Mouse (Mus musculus) heart, postnatal 14 days (tissue): ENCODE data around the gene Efcab11. TPM values are rescaled to one million over a fixed set of nuclear protein-coding genes. Genes with fewer than 3 reads are reported as not detected.

Source experiments
- DNase-seq, 2 experiments: peaks; one replicate each; pipeline ENCODE4 v3.0.0; 2021 to 2022
- intact Hi-C: fragments of 180-260 bp; cut with DNase I; formaldehyde crosslinking; loops from one replicate; pipeline ENCODE4 v1.15.1; 2025
- total RNA-seq, 2 experiments: library from RNA; stranded (reverse); gene quantifications; 2 replicates each; pipeline ENCODE4 v1.2.3; 2021

Gene Efcab11
- total RNA-seq, 2 experiments from 2014 or later, result 0.62 to 0.90 TPM

DNA sequence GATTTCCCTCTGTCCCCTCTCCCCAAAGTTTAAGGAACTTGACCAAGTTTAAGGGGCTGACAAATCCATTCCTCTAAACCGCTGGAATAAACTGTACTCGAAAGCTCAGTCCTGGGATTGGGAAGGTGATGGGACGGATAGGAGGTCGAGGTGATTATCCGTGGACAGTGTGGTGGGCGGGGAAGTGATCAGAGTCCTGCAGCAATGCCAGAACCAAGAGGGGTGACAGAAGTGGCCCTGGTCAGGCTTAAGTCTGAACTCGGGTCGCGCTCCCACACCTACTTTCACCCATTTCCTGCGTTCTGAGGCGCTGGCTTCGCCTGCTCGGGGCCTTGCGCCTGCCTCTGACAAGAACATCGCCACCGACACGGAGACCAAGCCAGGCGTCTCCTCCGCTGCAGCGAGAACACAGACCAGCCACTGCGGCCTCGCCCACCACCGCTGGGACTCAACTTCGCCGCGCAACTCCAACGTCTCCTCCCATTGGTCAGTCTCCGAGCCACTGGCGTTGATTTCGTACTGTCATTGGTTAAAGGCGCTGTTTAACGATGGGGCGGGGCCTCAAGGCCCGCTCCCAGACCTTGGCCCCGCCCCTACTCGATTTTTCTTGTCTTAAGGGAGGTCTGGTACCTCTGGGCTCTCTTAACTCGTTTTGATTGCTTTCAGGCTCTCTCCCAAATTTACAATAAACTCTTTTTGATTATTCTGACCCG, 1.1 kb downstream of the Efcab11 start:
- intact Hi-C loops, result loop anchor here (5.0 kb wide), 1 partner anchor 321 kb away; the partner anchor contains the start of gene Foxn3
- DNase-seq, result peak; percentile 86 to 90

DNA sequence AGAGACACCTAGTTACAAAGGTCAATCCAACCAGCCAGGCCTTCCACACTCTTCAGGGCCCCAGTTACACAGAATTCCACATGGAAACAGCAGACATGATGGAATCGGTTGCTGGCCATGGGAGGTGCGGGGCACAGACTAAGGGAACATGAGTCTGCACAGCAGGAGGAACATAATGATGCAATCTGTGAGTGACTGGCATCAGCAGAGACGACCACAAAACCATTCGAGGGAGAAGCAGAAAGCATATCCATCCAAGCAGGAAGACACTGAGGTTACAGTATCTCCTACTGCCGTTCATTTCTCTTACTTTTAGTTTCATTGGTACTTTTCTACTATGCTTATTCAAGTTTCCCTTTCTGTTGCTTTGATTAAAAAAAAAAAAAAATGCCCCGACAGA, 9.6 kb downstream of the Efcab11 start:
- DNase-seq, result no peak
- intact Hi-C loops, result no loop called here

DNA sequence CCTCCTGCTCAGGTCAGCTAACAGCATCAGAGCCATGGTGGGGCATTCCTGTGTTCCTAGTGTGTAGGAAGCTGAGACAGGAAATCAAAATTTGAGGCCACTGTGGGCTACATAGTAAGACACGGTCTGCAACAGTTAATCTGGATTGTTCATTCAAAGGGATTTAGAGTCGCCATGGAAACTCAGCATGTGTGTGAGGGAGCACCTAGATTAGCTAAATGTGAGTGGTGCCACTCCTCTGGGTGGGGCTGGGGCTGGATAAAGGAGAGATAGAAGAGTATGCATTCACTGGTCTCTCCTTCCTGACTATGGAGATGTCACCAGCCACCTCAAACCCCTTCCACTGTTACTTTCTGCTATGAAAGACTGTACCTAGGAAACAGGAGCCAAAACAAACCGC, 10.8 kb downstream of the Efcab11 start:
- intact Hi-C loops, result no loop called here
- no peak for DNase-seq

DNA sequence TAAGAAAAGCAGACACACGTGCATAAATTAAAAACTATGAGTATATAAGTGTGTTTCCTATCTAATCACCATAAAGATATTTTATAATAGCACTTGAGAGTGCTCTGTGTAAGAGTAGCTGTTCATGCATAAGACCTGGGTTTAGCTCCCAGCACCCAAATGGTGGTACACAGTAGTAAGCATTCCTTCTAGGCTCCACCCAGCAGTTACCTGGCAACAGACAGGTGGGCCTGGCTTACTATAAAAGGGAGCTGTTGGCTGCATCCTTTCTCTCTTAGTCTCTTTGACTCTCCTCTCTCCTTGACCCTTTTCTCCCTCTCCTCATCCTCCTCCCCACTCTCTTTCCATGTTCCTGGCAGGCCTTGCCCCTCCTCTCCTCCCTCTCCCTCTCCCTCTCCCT, 15.4 kb downstream of the Efcab11 start:
- no peak for DNase-seq
- intact Hi-C loops, result no loop called here

DNA sequence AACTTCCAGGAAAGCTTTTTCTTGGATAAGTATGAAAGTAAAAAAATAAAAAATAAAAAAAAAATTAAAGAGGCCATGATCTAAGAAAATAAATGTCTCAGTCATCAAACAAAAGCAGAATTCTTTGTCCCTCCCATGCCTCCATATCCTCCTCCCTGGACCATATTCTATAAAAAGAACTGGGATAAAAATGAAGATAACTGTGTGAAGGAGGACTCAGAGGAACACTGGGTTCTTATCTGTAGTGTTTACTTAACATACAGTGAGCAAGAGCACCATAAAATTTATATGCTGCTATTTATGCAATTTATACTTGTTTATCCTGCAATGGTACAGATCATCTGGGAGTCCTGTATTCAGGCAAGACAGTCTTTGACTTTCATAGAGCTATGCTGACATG, 19.6 kb downstream of the Efcab11 start:
- DNase-seq, result no peak
- intact Hi-C loops, result loop anchor here (5.0 kb wide), 1 partner anchor 767 kb away; no protein-coding TSS in a partner anchor

DNA sequence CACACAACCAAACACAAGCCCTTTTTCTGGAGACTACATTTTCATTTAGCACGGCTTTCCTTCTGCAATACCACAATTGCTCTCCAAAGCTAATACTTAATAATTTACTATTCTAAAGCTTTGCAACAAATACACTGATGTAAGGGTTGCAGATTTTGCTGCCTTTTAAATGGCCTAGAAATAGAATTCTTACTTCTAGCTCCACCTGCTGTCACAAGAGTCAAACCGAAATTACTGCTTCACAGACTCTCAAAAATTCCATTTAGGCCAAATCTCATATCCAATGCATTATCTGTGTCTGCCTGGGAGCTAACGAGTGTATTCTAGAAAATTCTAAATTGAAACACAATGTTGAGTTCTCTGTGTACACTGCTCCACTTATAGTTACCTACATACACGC, 23.3 kb downstream of the Efcab11 start:
- DNase-seq, result no peak
- intact Hi-C loops, result loop anchor here (5.0 kb wide), 1 partner anchor 764 kb away; no protein-coding TSS in a partner anchor

DNA sequence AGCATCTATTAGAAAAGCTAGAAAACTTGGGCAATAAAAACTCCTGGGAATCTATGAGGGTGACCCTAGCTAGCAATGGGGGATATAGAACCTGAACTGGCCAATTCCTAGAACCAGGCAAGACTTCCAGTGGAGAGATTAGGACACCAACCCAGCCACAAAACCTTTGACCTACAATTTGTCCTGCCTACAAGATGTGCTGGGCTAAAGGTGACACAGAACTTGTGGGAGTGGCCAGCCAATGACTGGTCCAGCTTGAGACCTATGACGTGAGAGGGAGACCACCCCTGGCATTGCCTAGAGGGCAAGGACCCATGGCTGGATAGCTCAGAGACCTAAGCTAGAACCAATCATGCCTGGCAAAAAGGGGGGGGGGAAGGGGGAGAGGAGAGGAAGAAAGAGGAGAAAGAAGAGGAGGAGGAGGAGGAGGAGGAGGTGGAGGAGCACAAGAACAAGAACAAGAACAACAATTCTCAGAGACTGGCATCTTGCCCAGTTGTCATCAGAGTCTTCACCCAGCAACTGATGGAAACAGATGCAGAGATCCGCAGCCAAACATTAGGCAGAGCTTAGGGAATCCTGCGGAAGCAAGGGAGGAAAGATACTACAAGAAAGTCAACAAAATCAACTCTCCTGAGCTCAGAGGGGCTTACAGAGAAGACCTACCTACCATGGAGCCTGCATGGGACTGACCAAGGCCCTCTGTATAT, 24.7 kb downstream of the Efcab11 start:
- intact Hi-C loops, result loop anchor here (5.0 kb wide), 1 partner anchor 762 kb away; no protein-coding TSS in a partner anchor
- no peak for DNase-seq

DNA sequence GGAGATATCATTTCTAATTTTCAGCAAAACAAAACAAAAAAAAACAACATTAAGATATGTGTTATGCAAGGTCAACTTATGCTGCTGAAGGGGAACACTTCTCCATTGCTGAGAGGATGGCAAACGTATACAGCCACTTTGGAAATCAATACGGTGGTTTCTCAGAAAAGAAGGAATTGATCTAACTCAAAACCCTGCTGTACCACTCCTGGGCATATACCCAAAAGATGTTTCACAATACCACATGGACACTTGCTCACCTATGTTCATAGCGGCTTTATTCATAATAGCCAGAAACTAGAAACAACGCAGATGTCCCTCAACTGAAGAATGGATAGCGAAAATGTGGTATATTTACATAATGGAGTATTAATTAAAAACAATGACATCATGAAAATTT, 25.6 kb downstream of the Efcab11 start:
- intact Hi-C loops, result no loop called here
- no peak for DNase-seq

DNA sequence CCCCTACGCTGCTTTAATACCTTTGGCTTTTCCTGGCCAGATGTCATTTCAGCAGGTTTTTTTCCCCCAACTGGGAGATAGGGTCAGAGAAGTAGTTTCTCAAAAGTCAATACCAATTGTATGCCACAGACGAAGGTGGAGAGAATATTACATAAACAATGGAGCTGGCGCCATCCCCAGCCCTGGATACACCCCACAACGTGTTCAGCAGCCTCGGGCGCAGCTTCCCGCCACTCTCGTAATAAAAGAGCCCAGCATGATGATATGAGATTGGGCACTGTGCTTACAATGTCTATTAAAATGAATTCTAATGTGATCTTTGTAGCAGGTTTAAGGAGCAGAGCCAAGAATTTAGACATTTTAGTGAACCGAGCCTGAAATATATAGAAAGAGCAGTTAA, 28.2 kb downstream of the Efcab11 start:
- intact Hi-C loops, result no loop called here
- no peak for DNase-seq

DNA sequence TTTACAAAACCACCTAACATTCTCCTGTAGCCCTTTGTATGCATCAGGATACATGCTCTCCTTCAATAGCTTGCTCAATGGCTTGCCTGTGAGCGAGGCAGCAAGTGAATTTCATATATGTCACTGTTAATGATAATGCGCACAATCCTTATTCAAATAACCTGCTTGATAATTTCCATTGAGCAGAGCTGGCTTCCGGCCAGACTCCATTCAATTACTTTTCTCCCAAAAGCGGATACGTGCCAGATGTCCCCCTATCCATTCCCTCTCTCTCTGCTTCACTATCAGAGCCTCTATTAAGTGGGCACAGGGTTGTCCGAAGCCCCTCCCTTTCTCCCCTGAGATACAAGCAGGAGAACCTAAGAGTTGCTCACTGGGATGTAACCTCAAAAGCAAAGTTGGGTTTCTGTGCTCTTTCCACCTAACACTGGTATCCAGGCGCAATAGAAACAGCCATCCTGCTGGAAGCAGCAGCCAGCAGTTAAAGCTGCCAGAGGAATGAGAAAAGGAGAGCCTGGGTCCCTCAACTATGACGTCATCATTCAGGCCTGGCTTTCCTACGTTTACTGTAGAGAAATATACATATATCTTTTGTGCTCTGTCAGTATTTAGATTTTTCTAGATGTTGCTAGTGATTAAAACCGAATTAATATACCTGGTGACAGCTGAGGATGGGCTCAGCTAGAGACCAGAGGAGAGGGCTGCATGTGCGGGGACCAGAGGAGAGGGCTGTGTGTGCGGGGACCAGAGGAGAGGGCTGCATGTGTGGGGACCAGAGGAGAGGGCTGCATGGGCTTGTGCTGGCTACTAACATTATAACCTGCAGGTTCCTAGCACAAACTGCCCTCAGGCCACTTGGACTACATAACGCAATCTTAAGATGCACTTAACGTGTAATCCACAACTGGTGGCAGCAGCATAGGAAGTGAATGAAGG, 30.6 kb downstream of the Efcab11 start:
- intact Hi-C loops, result no loop called here
- no peak for DNase-seq

DNA sequence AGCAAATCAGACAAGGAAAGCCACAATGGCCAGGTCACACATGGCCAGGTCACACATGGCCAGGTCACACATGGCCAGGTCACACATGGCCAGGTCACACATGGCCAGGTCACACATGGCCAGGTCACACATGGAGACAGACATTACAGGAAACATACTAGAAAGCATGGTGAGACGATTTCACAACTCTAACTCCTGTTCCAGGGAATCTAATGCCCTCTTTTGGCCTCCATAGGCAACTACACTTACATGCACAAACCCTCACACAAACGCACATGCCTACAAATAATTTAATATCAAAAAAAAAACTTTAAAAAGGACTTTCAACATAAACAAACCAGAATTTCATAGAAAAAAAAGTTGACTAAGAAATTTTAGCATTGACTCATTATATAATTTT, 34.2 kb downstream of the Efcab11 start:
- intact Hi-C loops, result no loop called here
- DNase-seq, result no peak

DNA sequence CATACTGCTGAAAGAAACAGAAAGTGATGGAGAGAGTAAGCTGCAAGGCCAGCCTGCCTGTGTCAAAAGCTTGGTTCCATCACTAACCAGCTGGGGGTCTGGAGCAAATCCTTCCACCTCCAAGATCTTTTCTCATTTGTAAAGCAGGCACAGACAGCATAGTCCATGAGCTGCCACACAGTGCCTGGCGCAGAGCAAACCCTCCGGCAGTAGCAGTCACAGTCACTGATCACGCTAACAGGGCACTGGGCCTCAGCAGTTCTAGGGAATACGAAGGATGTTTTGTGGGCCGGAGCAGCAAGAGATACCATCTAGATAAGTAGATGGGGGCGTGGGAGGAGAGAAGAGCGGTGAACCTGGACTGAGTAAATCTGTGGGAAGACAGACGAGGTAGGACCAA, 39.3 kb downstream of the Efcab11 start:
- intact Hi-C loops, result no loop called here
- DNase-seq, result no peak

DNA sequence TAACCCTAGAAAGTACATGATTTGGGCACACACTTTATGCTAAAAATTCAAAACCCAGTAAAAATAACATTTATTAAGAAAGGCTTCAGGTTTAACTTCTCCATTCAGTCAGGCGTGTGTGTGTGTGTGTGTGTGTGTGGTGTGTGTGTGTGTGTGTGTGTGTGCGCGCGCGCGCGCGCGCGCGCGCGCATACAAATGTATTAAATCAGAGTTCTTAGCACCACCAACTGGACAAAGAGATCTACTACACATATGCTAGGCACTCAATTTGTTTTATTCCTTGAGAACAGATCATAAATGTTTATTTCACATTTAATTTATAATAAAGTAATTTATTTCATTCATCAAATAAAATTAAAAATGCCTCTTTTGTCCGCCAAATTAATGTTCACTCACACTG, 45.5 kb downstream of the Efcab11 start:
- no peak for DNase-seq
- intact Hi-C loops, result loop anchor here (5.0 to 10.0 kb wide), 5 partner anchors 204 to 756 kb away; no protein-coding TSS in a partner anchor

DNA sequence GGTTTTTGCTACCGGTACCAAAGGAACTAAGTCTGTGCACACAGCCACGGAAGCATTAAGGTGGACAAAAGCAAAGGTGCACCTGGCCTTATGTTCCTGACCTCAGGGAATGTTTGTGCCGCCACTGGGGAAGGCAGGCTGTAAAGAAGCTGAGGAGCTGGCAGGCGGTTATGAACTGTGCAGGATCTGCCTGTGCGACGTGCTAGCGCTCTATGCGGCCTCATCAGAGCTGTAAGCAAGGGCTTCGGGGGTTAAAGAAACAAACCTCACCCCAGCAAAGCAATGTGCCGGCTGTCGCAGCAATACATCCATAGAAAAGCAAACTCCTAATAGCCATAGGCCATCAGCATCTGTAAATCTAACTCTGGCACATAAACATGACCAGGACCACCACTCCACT, 46.1 kb downstream of the Efcab11 start:
- no peak for DNase-seq
- intact Hi-C loops, result loop anchor here (5.0 to 10.0 kb wide), 5 partner anchors 203 to 756 kb away; no protein-coding TSS in a partner anchor

DNA sequence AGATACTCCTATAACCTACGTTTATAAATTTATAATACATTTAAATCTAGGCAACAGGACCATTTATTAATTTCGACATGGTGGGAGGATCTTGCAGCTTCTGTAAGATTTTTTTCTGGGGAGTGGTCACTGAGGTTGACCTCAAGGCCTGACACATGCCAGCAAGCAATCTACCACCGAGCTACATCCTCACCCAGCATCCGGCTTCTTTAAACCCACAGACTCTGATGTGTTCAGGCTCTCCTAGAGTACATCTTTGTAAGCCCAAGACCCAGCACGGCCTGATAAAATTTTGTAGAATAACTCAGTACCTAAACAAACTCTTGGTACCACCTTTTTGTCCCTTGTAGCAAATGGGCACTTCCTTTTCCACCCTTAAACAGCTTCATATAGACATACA, 46.7 kb downstream of the Efcab11 start:
- intact Hi-C loops, result loop anchor here (5.0 to 10.0 kb wide), 5 partner anchors 203 to 755 kb away; no protein-coding TSS in a partner anchor
- no peak for DNase-seq

DNA sequence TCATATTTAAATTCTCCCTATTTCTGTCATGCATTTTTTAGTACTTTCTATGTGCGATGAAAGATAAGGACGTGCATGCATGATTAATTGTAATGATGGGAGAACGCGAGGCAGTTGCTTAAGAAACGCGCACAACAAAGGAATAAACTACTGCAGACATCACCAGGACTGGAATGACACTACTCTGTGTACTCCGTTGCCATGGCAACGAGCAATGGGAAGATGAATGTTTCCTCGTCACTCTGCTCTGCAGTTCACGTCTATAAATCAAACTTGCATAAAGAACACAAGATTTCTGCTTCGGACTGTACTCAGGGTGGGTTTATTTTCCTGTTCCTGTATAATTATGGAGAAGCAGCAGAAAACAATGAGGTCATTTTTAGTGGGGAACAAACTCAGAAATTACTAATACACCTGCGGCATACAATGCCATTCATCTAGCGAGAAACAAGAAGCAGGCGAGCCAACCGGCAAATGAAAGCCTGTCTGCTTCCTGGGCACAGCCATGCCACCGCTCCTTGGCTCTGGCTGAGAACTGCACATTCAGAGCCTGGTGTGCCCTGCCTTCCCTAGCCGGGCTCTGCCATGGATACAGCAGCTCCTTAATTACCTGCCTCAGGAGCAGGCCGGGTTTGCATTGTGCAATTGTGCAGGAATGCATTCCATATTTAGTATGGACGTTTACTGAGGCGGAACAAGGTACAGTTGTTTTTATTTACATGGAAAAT, 47.7 kb downstream of the Efcab11 start:
- DNase-seq, result peak in 1 of 2 experiments; percentile 25
- intact Hi-C loops, result loop anchor here (5.0 to 10.0 kb wide), 5 partner anchors 202 to 754 kb away; no protein-coding TSS in a partner anchor

DNA sequence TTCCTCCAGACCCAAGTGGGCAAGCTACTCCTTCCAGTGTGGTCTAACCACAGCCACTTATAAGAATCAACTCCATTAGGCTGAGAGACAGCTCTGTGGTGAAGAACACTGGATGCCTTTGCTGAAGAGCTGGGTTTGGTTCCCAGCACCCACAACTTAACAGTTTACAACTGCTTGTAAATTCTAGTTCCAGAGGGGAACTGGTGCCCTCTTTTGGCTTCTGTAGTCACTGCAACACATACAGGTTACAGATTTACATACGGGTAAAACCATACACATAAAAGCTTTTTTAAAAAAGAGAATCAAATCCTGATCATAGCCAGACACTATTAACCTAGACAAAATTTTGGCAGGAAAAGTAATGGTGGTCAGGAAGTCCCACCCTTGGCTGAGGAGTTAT, 50.8 kb downstream of the Efcab11 start:
- DNase-seq, result no peak
- intact Hi-C loops, result loop anchor here (10.0 kb wide), 2 partner anchors 199 to 439 kb away; no protein-coding TSS in a partner anchor

DNA sequence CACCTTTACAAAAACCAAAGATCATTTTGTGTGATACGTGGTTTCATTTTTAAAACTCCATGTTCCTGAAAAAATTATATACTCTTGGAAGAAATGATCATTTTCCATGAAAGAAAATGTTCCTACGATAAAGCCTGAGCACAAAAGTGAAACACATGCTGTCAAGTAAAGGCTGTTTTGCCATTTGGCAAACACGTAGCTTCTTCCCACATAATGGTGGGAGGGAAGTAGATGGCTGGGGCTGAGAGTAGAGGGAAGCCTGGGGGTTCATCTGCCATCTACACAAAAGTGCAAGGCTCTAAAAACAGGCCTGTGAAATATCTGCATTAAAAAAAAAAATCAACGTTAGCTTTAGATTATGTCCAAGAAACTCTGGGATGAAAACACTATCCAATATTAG, 61.6 kb downstream of the Efcab11 start:
- DNase-seq, result no peak
- intact Hi-C loops, result no loop called here

DNA sequence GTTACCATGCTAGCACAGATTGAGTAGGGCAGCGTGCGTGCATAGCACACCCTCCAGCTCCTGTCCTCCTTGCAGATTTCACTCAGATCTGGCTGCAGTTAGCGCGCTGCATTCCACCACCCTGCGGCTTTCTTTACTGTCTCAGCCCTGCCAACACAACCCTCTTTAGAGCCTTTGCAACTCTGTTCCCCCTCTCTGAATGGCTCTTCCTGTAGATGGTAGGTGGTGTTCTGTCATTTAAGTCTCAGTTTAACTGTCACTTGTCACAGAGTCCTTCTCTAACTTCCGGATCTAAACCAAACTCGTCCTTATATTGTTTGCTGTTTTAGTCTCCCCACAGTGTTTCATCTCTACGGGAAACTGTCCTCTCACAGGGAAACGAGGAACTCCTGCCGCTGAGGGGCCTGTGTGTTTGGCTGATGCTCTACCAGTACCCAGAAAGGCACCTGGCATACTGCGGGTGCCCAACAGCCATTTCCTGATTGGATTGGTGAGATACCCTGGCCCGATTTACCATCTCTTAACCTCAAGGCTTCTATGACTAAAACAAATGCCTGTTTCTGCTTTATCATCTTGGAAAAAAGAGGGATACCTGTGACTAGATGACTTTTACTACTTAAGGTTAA, 62.8 kb downstream of the Efcab11 start:
- intact Hi-C loops, result no loop called here
- DNase-seq, result no peak
